ENCODE assay signal across 8 mouse cellular contexts in genomic region chr10:81482533-81482889, GRCm38 (mm10). TPM values are rescaled to one million over a fixed set of nuclear protein-coding genes. Genes with fewer than 3 reads are reported as not detected.
A peak's percentile ranks its signal among the peaks of the same experiment; 100 is the strongest.
DNase-seq lines count a peak whose midpoint lies in the region; ATAC-seq and TF ChIP-seq lines count a peak whose summit lies in the region.

Celf5 (minus strand) TSS chr10:81482709.

- ATAC-seq in kidney, embryonic 16.5 days (ENCODE audit: low FRiP score, low TSS enrichment), result peak; percentile 44; the same call in 1 of the 2 replicates
- peak; percentile 61; the same call in 1 of the 2 replicates for ATAC-seq in liver, embryonic 14.5 days (ENCODE audit: insufficient read depth)

- no peak for TF ChIP-seq CTCF in E14TG2a.4 (conservative IDR thresholded peaks at IDR 0.05; ENCODE audit: low read length)
- peak; percentile 60; the same call in 1 of the 2 replicates for TF ChIP-seq CTCF in liver, embryonic 14.5 days (IDR thresholded peaks at IDR 0.05; ENCODE audit: low read depth)

- peak within 1 kb of the TSS; percentile 58 for H3K9ac ChIP-seq in kidney, embryonic 16.5 days (replicated peaks; ENCODE audit: low read length)
- H3K9ac ChIP-seq in liver, embryonic 14.5 days (replicated peaks), result no peak within 1 kb of the TSS

- DNase-seq in 3T3-L1 (ENCODE audit: low read depth, low spot score), result peak; percentile 26
- peak; percentile 78 for DNase-seq in cerebellum, adult 9-10 months
- DNase-seq in frontal cortex, postnatal 36 days (ENCODE audit: low spot score in 2 of 2), result peak; percentile 71 to 75
- no peak for DNase-seq in liver, embryonic 14.5 days (ENCODE audit: low read depth in 3 of 3, low spot score in 3 of 3)
- peak; percentile 47 to 56 for DNase-seq in natural killer cell, adult 2 months (ENCODE audit: low spot score in 2 of 2)
- peak; percentile 80 for DNase-seq in thymus, postnatal 4 days

- H3K4me2 ChIP-seq in kidney, embryonic 16.5 days (replicated peaks; ENCODE audit: low read depth, low read length), result peak within 1 kb of the TSS; percentile 79
- peak within 1 kb of the TSS; percentile 50 for H3K4me2 ChIP-seq in liver, embryonic 14.5 days (ENCODE audit: low read depth)

- no peak for TF ChIP-seq EP300 in liver, embryonic 14.5 days (IDR thresholded peaks at IDR 0.05; ENCODE audit: low read depth)

- H3K4me3 ChIP-seq in E14TG2a.4 (replicated peaks; ENCODE audit: low read length), result peak within 1 kb of the TSS; percentile 84
- H3K4me3 ChIP-seq in kidney, embryonic 16.5 days (ENCODE audit: low read length), result peak within 1 kb of the TSS; percentile 49
- H3K4me3 ChIP-seq in liver, embryonic 14.5 days (ENCODE audit: insufficient read depth in 1 of 2, low read depth in 2 of 2, low read length in 2 of 2), result peak within 1 kb of the TSS; percentile 21 to 37

- H3K27me3 ChIP-seq in E14TG2a.4 (ENCODE audit: insufficient read depth, low read length), result peaks cover 20% of the 10 kb centered on the region
- H3K27me3 ChIP-seq in kidney, embryonic 16.5 days (ENCODE audit: insufficient read depth, low read length), result peaks cover 22% of the 10 kb centered on the region
- H3K27me3 ChIP-seq in liver, embryonic 14.5 days (ENCODE audit: control insufficient read depth, insufficient read depth, low read length), result peaks cover 21% of the 10 kb centered on the region

- under 1% methylated on average over 35 of the region's 36 CpGs for WGBS in kidney, embryonic 16.5 days
- WGBS in liver, embryonic 14.5 days (ENCODE audit: insufficient replicate concordance), result under 1% methylated on average over 36 of the region's 36 CpGs

- peaks cover 19% of the 10 kb centered on the region for H3K36me3 ChIP-seq in E14TG2a.4 (ENCODE audit: insufficient read depth, low read length)
- H3K36me3 ChIP-seq in kidney, embryonic 16.5 days (ENCODE audit: insufficient read depth, low read length), result peaks cover 13% of the 10 kb centered on the region
- H3K36me3 ChIP-seq in liver, embryonic 14.5 days (replicated peaks; ENCODE audit: control insufficient read depth, insufficient read depth, low read depth), result peaks cover 4% of the 10 kb centered on the region; the same call in 1 of the 2 replicates

- H3K4me1 ChIP-seq in E14TG2a.4 (replicated peaks; ENCODE audit: low read depth, low read length), result peaks cover 72% of the 10 kb centered on the region
- peaks cover 5% of the 10 kb centered on the region; the same call in 1 of the 2 replicates for H3K4me1 ChIP-seq in kidney, embryonic 16.5 days (ENCODE audit: insufficient read depth, low read length)
- H3K4me1 ChIP-seq in liver, embryonic 14.5 days (replicated peaks; ENCODE audit: control insufficient read depth in 2 of 2, insufficient read depth in 2 of 2, low read length in 1 of 2), result no peaks in the 10 kb centered on the region

- no peaks in the 10 kb centered on the region for H3K9me3 ChIP-seq in E14TG2a.4 (ENCODE audit: low read length)
- H3K9me3 ChIP-seq in kidney, embryonic 16.5 days (ENCODE audit: low read length), result no peaks in the 10 kb centered on the region; the same call in 1 of the 2 replicates
- no peaks in the 10 kb centered on the region for H3K9me3 ChIP-seq in liver, embryonic 14.5 days (ENCODE audit: control insufficient read depth, low read length)

- H3K27ac ChIP-seq in kidney, embryonic 16.5 days (ENCODE audit: low read length), result no peak within 1 kb of the TSS
- H3K27ac ChIP-seq in liver, embryonic 14.5 days, result no peak within 1 kb of the TSS

RNA-seq across cellular contexts. Expression of gene Celf5, which starts in this region (rescaled TPM):
- polyA plus RNA-seq in kidney, embryonic 16.5 days (2015; fragmentation: Nextera tagmentation; extraction: Ambion mirVana), result 0.29 and 0.67 TPM in 2 replicates
- 0.02 and 0.32 TPM in 2 replicates for polyA plus RNA-seq in liver, embryonic 14.5 days (2012; rRNA removed)
- not detected in 2 replicates for polyA plus RNA-seq in liver, embryonic 14.5 days (2014; fragmentation: Nextera tagmentation; extraction: Ambion mirVana)

Comparison
In these comparisons a context has a peak if more than half of its experiments do, and no peak if none do; other contexts are left out.
1. Peak in ATAC-seq, H3K4me3 ChIP-seq, H3K9ac ChIP-seq and H3K4me2 ChIP-seq in kidney, embryonic 16.5 days; RNA of the gene not detected or under 1 TPM.
2. Peak in ATAC-seq, H3K4me3 ChIP-seq and H3K4me2 ChIP-seq in liver, embryonic 14.5 days; RNA of the gene not detected or under 1 TPM.
3. DNase-seq: peak in 3T3-L1 (single experiment), cerebellum, adult 9-10 months (single experiment), frontal cortex, postnatal 36 days (2 of 2), natural killer cell, adult 2 months (2 of 2) and thymus, postnatal 4 days (single experiment); none in liver, embryonic 14.5 days (0 of 3).
4. H3K4me3 ChIP-seq: peak in every context shown above with its lines; median percentile 84 in E14TG2a.4; 49 in kidney, embryonic 16.5 days; 29 in liver, embryonic 14.5 days.